Mouse (Mus musculus): ENCODE results near the gene Ift81. TPM values are rescaled to one million over a fixed set of nuclear protein-coding genes. Genes with fewer than 3 reads are reported as not detected.

The Ift81 gene
- polyA plus RNA-seq, 1 experiment from 2014 or later = 2.7 TPM

GRCm38 (mm10) chr5:122622526-122622925, 8.2 kb upstream of the Ift81 start:
- WGBS (ENCODE audit: insufficient replicate concordance) = 76% methylated on average over 5 of the region's 5 CpGs
- no peak; the same call in 1 of the 2 replicates for ATAC-seq
- H3K27ac ChIP-seq (ENCODE audit: low read depth) = no peak overlapping the region
- H3K4me3 ChIP-seq (ENCODE audit: low read depth, low read length) = no peak overlapping the region
- no peak for TF ChIP-seq EP300 (IDR thresholded peaks at IDR 0.05; ENCODE audit: low read depth)
- TF ChIP-seq CTCF (IDR thresholded peaks at IDR 0.05; ENCODE audit: low read depth) = no peak
- H3K4me1 ChIP-seq (ENCODE audit: insufficient read depth) = peaks cover 4% of the 10 kb centered on the region; the same call in 1 of the 2 replicates
- H3K9ac ChIP-seq (replicated peaks) = no peak overlapping the region
- H3K4me2 ChIP-seq (ENCODE audit: low read depth, low read length) = no peak overlapping the region
- H3K27me3 ChIP-seq (ENCODE audit: insufficient read depth, low read length) = no peaks in the 10 kb centered on the region
- DNase-seq = no peak
- no peaks in the 10 kb centered on the region for H3K9me3 ChIP-seq (ENCODE audit: low read length)
- no peaks in the 10 kb centered on the region for H3K36me3 ChIP-seq (replicated peaks; ENCODE audit: insufficient read depth, low read length)

GRCm38 (mm10) chr5:122621376-122621886, 7.1 kb upstream of the Ift81 start:
- H3K27ac ChIP-seq (ENCODE audit: low read depth) = no peak overlapping the region
- no peak overlapping the region for H3K4me3 ChIP-seq (ENCODE audit: low read depth, low read length)
- no peaks in the 10 kb centered on the region for H3K9me3 ChIP-seq (ENCODE audit: low read length)
- H3K9ac ChIP-seq (replicated peaks) = no peak overlapping the region
- no peaks in the 10 kb centered on the region for H3K36me3 ChIP-seq (replicated peaks; ENCODE audit: insufficient read depth, low read length)
- 43% methylated on average over 7 of the region's 7 CpGs for WGBS (ENCODE audit: insufficient replicate concordance)
- ATAC-seq (0 out of 2 replicates have a peak, but pooled peaks have one; percentile 27), DNase-seq (no peak)
- TF ChIP-seq EP300 (IDR thresholded peaks at IDR 0.05; ENCODE audit: low read depth) = no peak
- no peak for TF ChIP-seq CTCF (IDR thresholded peaks at IDR 0.05; ENCODE audit: low read depth)
- H3K4me2 ChIP-seq (ENCODE audit: low read depth, low read length) = no peak overlapping the region
- H3K27me3 ChIP-seq (ENCODE audit: insufficient read depth, low read length) = no peaks in the 10 kb centered on the region
- peaks cover 4% of the 10 kb centered on the region; the same call in 1 of the 2 replicates for H3K4me1 ChIP-seq (ENCODE audit: insufficient read depth)

DNA sequence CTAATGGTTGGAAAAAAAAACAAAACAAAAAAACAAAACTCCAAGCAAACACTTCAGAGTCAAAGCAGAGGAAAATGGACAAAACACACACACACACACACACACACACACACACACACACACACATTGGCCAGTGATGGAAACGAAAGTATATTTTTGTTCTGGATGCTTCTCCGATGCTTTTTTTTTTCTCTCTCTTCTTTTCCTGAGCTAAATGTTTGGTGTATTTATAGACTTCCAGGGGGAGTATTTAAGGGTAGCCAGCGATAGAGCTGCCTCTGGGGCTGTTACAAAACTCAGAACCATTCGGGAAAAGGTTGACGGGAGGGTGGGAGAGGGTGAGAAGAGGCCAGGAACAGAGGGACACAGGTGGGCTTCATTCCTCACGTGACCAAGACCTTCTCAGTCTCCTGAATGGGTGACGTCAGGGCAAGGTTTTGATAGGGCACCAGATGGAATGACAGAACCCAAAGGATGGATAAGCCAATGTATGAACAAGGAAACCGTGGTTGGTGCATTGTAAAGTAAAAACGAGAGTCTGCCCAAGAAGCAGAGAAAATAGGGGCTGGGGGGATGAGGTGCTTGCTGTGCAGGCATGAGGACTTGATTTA, 5.5 kb upstream of the Ift81 start:
- Histone ChIP-seq H3K27me3 (ENCODE audit: insufficient read depth, low read length) (no peaks in the 10 kb centered on the region), H3K36me3 (replicated peaks; ENCODE audit: insufficient read depth, low read length) (no peaks in the 10 kb centered on the region), H3K4me3 (ENCODE audit: low read depth, low read length) (no peak overlapping the region), H3K4me2 (ENCODE audit: low read depth, low read length) (no peak overlapping the region), H3K9me3 (ENCODE audit: low read length) (no peaks in the 10 kb centered on the region), H3K4me1 (ENCODE audit: insufficient read depth) (peaks cover 4% of the 10 kb centered on the region; the same call in 1 of the 2 replicates), H3K27ac (ENCODE audit: low read depth) (no peak overlapping the region), H3K9ac (replicated peaks) (no peak overlapping the region)
- ATAC-seq (no peak), DNase-seq (no peak)
- TF ChIP-seq EP300 (IDR thresholded peaks at IDR 0.05; ENCODE audit: low read depth) = no peak
- 77% methylated on average over 9 of the region's 9 CpGs for WGBS (ENCODE audit: insufficient replicate concordance)

DNA sequence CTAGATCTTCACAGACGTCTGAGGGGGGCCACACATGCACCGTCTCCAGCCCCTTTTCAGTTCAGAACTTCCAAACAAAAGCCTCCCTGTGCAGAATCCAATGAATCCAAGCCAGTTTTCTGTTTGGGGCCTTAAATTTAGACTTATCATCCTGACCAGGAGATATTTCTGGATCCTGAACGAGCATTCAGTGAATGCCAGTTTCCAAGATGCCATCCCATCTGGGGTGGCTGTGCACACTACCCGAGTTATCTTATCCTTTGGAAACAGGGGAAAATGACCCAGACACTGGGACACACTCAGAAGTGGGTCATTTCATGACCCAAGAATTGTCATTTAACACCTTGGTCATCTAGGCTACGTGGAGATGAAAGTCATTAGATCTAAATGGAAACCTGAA, 3.4 kb upstream of the Ift81 start:
- H3K27ac ChIP-seq (ENCODE audit: low read depth) = no peak overlapping the region
- H3K9ac ChIP-seq (replicated peaks) = no peak overlapping the region
- 73% methylated on average over 5 of the region's 5 CpGs for WGBS (ENCODE audit: insufficient replicate concordance)
- no peak overlapping the region for H3K4me2 ChIP-seq (ENCODE audit: low read depth, low read length)
- H3K4me3 ChIP-seq (ENCODE audit: low read depth, low read length) = no peak overlapping the region
- peaks cover 11% of the 10 kb centered on the region for H3K4me1 ChIP-seq (ENCODE audit: insufficient read depth)
- H3K9me3 ChIP-seq (ENCODE audit: low read length) = no peaks in the 10 kb centered on the region
- no peak for ATAC-seq
- DNase-seq = no peak
- H3K27me3 ChIP-seq (ENCODE audit: insufficient read depth, low read length) = no peaks in the 10 kb centered on the region
- no peaks in the 10 kb centered on the region for H3K36me3 ChIP-seq (replicated peaks; ENCODE audit: insufficient read depth, low read length)
- TF ChIP-seq EP300 (IDR thresholded peaks at IDR 0.05; ENCODE audit: low read depth) (no peak), CTCF (IDR thresholded peaks at IDR 0.05; ENCODE audit: low read depth) (no peak)

DNA sequence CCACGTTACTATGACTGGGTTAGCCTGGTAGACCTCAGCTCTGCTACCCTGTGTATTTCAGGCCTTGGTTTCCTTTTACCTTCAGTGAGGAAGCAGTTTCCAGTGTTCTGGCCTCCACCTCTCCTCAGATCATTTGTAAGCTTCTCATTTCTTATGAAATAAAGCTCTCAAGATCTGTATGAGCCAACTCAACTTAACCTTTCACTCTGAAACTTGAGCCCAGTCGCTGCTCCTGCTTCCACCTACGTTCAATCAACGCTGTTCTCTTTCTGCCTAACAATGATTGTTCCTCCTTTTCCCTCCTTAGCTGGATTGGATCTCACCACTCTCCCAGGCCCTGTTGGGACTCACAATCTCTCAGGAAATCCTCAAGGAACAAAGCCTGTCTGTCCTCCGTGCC, 2.7 kb downstream of the Ift81 start:
- no peak for DNase-seq

GRCm38 (mm10) chr5:122604894-122605293, 9.4 kb downstream of the Ift81 start:
- Histone ChIP-seq H3K4me2 (ENCODE audit: low read depth, low read length) (no peak overlapping the region), H3K4me1 (ENCODE audit: insufficient read depth) (peaks cover 5% of the 10 kb centered on the region; the same call in 1 of the 2 replicates), H3K9me3 (ENCODE audit: low read length) (no peaks in the 10 kb centered on the region), H3K9ac (replicated peaks) (no peak overlapping the region), H3K27ac (ENCODE audit: low read depth) (no peak overlapping the region), H3K4me3 (ENCODE audit: low read depth, low read length) (no peak overlapping the region), H3K36me3 (replicated peaks; ENCODE audit: insufficient read depth, low read length) (no peaks in the 10 kb centered on the region), H3K27me3 (ENCODE audit: insufficient read depth, low read length) (no peaks in the 10 kb centered on the region)
- DNase-seq (no peak), ATAC-seq (no peak)
- 82% methylated on average over 2 of the region's 2 CpGs for WGBS (ENCODE audit: insufficient replicate concordance)
- TF ChIP-seq CTCF (IDR thresholded peaks at IDR 0.05; ENCODE audit: low read depth) (no peak), EP300 (IDR thresholded peaks at IDR 0.05; ENCODE audit: low read depth) (no peak)

More for the DNA sequence above, 2.7 kb downstream of the Ift81 start:
- peaks cover 7% of the 10 kb centered on the region for H3K4me1 ChIP-seq (ENCODE audit: insufficient read depth)
- no peak for TF ChIP-seq EP300 (IDR thresholded peaks at IDR 0.05; ENCODE audit: low read depth)
- TF ChIP-seq CTCF (IDR thresholded peaks at IDR 0.05; ENCODE audit: low read depth) = no peak
- H3K36me3 ChIP-seq (replicated peaks; ENCODE audit: insufficient read depth, low read length) = no peaks in the 10 kb centered on the region
- no peak overlapping the region for H3K4me3 ChIP-seq (ENCODE audit: low read depth, low read length)
- H3K4me2 ChIP-seq (ENCODE audit: low read depth, low read length) = no peak overlapping the region
- no peaks in the 10 kb centered on the region for H3K27me3 ChIP-seq (ENCODE audit: insufficient read depth, low read length)
- H3K27ac ChIP-seq (ENCODE audit: low read depth) = no peak overlapping the region
- H3K9me3 ChIP-seq (ENCODE audit: low read length) = no peaks in the 10 kb centered on the region
- H3K9ac ChIP-seq (replicated peaks) = no peak overlapping the region
- no peak for ATAC-seq
- 66% methylated on average over 5 of the region's 5 CpGs for WGBS (ENCODE audit: insufficient replicate concordance)
